In the genomic region with DNA sequence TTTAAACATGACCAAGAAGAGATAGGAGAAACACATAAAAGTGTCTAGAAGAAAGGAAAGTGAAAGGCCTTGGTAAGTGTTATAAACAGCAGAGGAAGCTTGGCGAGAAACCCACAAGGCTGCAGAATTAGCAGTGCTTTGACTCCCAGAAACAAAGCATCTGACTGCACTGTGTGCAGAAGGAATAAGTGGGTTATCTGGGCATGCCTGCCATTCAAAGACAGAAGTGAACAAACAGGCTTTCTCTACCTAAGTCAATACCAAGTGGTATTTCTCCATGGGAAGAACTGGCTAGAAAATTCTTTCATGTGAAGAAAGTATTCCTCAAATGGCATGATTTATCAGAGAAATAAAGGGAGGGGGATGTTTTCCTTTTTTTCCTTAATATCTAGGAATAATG, we compare ENCODE assay signal across 24 mouse cellular contexts.
"Had no signal": no experiment of that assay in that cellular context is flagged by ENCODE, and none has a peak within 500 bp of the region (broad histone marks: within the 10 kb centered on the region; RNA-seq: fewer than 3 reads in every experiment).

No protein-coding gene starts in this region.

- H3K9me3 ChIP-seq: heart, embryonic 13.5 days; heart, embryonic 15.5 days; hindbrain, embryonic 13.5 days; hindbrain, embryonic 15.5 days; kidney, embryonic 15.5 days; limb, embryonic 13.5 days; limb, embryonic 15.5 days had no signal

- ATAC-seq: hindbrain, postnatal 0 days; intestine, embryonic 16.5 days had no signal

- H3K36me3 ChIP-seq: heart, embryonic 13.5 days; heart, embryonic 15.5 days; hindbrain, embryonic 13.5 days; hindbrain, embryonic 15.5 days; kidney, embryonic 15.5 days; limb, embryonic 13.5 days; limb, embryonic 15.5 days had no signal

- H3K27me3 ChIP-seq: heart, embryonic 13.5 days; heart, embryonic 15.5 days; hindbrain, embryonic 13.5 days; hindbrain, embryonic 15.5 days; kidney, embryonic 15.5 days; limb, embryonic 13.5 days; limb, embryonic 15.5 days had no signal

- H3K4me1 ChIP-seq: heart, embryonic 13.5 days; heart, embryonic 15.5 days; hindbrain, embryonic 13.5 days; hindbrain, embryonic 15.5 days; kidney, embryonic 15.5 days; limb, embryonic 13.5 days; limb, embryonic 15.5 days had no signal

- H3K9ac ChIP-seq: heart, embryonic 13.5 days; heart, embryonic 15.5 days; hindbrain, embryonic 13.5 days; hindbrain, embryonic 15.5 days; kidney, embryonic 15.5 days; limb, embryonic 13.5 days; limb, embryonic 15.5 days had no signal

- H3K4me3 ChIP-seq: heart, adult 2 months; heart, embryonic 13.5 days; heart, embryonic 15.5 days; hindbrain, embryonic 13.5 days; hindbrain, embryonic 15.5 days; kidney, embryonic 15.5 days; limb, embryonic 13.5 days; limb, embryonic 15.5 days had no signal

- H3K4me2 ChIP-seq: heart, embryonic 11.5 days; heart, embryonic 13.5 days; heart, embryonic 15.5 days; hindbrain, embryonic 13.5 days; hindbrain, embryonic 15.5 days; kidney, embryonic 15.5 days; limb, embryonic 13.5 days; limb, embryonic 15.5 days had no signal

- DNase-seq: gastrocnemius, postnatal 14 days; gastrocnemius, postnatal 36 days; heart, adult 11 months; heart, adult 2 months; heart, postnatal 14 days; heart, postnatal 36 days; kidney, adult 11 months; kidney, adult 2 months; kidney, adult 9 months; kidney, postnatal 14 days; kidney, postnatal 36 days; layer of hippocampus, postnatal 36 days; left cerebral cortex, postnatal 4 days had no signal

- H3K27ac ChIP-seq: heart, adult 2 months; heart, embryonic 13.5 days; heart, embryonic 15.5 days; hindbrain, embryonic 13.5 days; hindbrain, embryonic 15.5 days; hindbrain, postnatal 0 days; kidney, embryonic 15.5 days; kidney, postnatal 0 days; limb, embryonic 13.5 days; limb, embryonic 15.5 days had no signal
